Comparison of ENCODE assay signal across 15 mouse cellular contexts in genomic region chr8:77574229-77574628, GRCm38 (mm10). TPM values are rescaled to one million over a fixed set of nuclear protein-coding genes. Genes with fewer than 3 reads are reported as not detected.
DNase-seq lines count a peak whose midpoint lies in the region; ATAC-seq and TF ChIP-seq lines count a peak whose summit lies in the region.
"Had no signal": no experiment of that assay in that cellular context is flagged by ENCODE, and none has a peak within 500 bp of the region (broad histone marks: within the 10 kb centered on the region; RNA-seq: fewer than 3 reads in every experiment).

No protein-coding gene starts in this region.

- ATAC-seq in kidney, postnatal 0 days (replicated peaks; ENCODE audit: low FRiP score, low read depth), result no peak
- peak; percentile 50; the same call in 1 of the 2 replicates for ATAC-seq in granulocyte monocyte progenitor cell, adult 5-6 weeks (replicated peaks; ENCODE audit: poor library complexity, severe bottlenecking)

- no peak overlapping the region for H3K9ac ChIP-seq in kidney, postnatal 0 days (ENCODE audit: low read depth, low read length)
- H3K9ac ChIP-seq in CH12.LX (ENCODE audit: insufficient read depth, low read depth), result no peak overlapping the region
- H3K9ac ChIP-seq: limb, embryonic 12.5 days; lung, embryonic 15.5 days had no signal

- H3K79me2 ChIP-seq in CH12.LX (replicated peaks; ENCODE audit: control insufficient read depth, extremely low read depth, insufficient read depth, poor library complexity, severe bottlenecking), result no peaks in the 10 kb centered on the region; the same call in 1 of the 2 replicates

- no peaks in the 10 kb centered on the region for H3K9me3 ChIP-seq in kidney, postnatal 0 days (replicated peaks; ENCODE audit: low read length)
- no peaks in the 10 kb centered on the region for H3K9me3 ChIP-seq in CH12.LX (replicated peaks; ENCODE audit: low read length)
- H3K9me3 ChIP-seq: embryonic facial prominence, embryonic 10.5 days; limb, embryonic 12.5 days; lung, embryonic 15.5 days had no signal

- 88% methylated on average over 5 of the region's 5 CpGs for WGBS in kidney, postnatal 0 days

- TF ChIP-seq RAD21 in CH12.LX (IDR thresholded peaks at IDR 0.05; ENCODE audit: low read depth, low read length), result peak; percentile 5

- no peaks in the 10 kb centered on the region for H3K27me3 ChIP-seq in kidney, postnatal 0 days (ENCODE audit: insufficient read depth, low read length)
- no peaks in the 10 kb centered on the region for H3K27me3 ChIP-seq in CH12.LX (replicated peaks)
- H3K27me3 ChIP-seq: limb, embryonic 12.5 days; lung, embryonic 15.5 days had no signal

- DNase-seq in kidney, postnatal 0 days (ENCODE audit: low spot score), result peak; percentile 44
- no peak for DNase-seq in kidney, adult 18-20 months
- DNase-seq in 416B (ENCODE audit: low read depth), result peak; percentile 12
- no peak for DNase-seq in CH12.LX (ENCODE audit: extremely low read depth)
- no peak for DNase-seq in right cerebral cortex, postnatal 10 days (ENCODE audit: low spot score in 2 of 2)
- no peak for DNase-seq in natural killer cell, adult 2 months (ENCODE audit: low spot score in 2 of 2)
- DNase-seq: cerebellum, adult 18-20 months; heart, postnatal 4 days; kidney, postnatal 25 days; spleen, adult 18-20 months; thymus, postnatal 36 days had no signal

- H3K4me3 ChIP-seq in kidney, postnatal 0 days (replicated peaks; ENCODE audit: low read depth, low read length), result no peak overlapping the region
- H3K4me3 ChIP-seq in CH12.LX (replicated peaks in 1 of 3; ENCODE audit: low read depth in 2 of 3, low read length in 2 of 3, poor library complexity in 1 of 3), result no peak overlapping the region
- H3K4me3 ChIP-seq: embryonic facial prominence, embryonic 10.5 days; limb, embryonic 12.5 days; lung, embryonic 15.5 days had no signal

- no peak for TF ChIP-seq EP300 in CH12.LX (IDR thresholded peaks at IDR 0.05; ENCODE audit: low read length)

- in situ Hi-C loops in CH12.LX (cut with MboI; ENCODE audit: low pct_ligation_motif_present, low pct_unique_long_range_greater_than_20kb, low sequenced_read_pairs), result no loop called here

- no peak for TF ChIP-seq POLR2A in CH12.LX (IDR thresholded peaks at IDR 0.05; ENCODE audit: low read depth, low read length)

- H3K36me3 ChIP-seq in kidney, postnatal 0 days (ENCODE audit: insufficient read depth, low read length), result peaks cover 9% of the 10 kb centered on the region; the same call in 1 of the 2 replicates
- peaks cover 24 to 67% of the 10 kb centered on the region in 2 experiments for H3K36me3 ChIP-seq in CH12.LX (replicated peaks in 1 of 2; ENCODE audit: control insufficient read depth in 1 of 2, insufficient read depth in 1 of 2, low read length in 1 of 2)

- dilution Hi-C loops in CH12.LX (cut with MboI; ENCODE audit: extremely low pct_ligation_motif_present, extremely low pct_unique_long_range_greater_than_20kb, low sequenced_read_pairs), result no loop called here

- no peak overlapping the region for H3K27ac ChIP-seq in kidney, postnatal 0 days
- no peak overlapping the region for H3K27ac ChIP-seq in CH12.LX (ENCODE audit: insufficient read depth, low read depth)
- H3K27ac ChIP-seq: embryonic facial prominence, embryonic 10.5 days; limb, embryonic 12.5 days; lung, embryonic 15.5 days had no signal

- no peak overlapping the region for H3K4me2 ChIP-seq in kidney, postnatal 0 days (ENCODE audit: low read length)
- no peak overlapping the region for H3K4me2 ChIP-seq in CH12.LX (ENCODE audit: insufficient read depth, low read depth, poor library complexity, severe bottlenecking)
- H3K4me2 ChIP-seq: limb, embryonic 12.5 days; lung, embryonic 15.5 days had no signal

- no peaks in the 10 kb centered on the region for H3K4me1 ChIP-seq in kidney, postnatal 0 days (replicated peaks; ENCODE audit: insufficient read depth, low read length)
- no peaks in the 10 kb centered on the region for H3K4me1 ChIP-seq in CH12.LX (ENCODE audit: control insufficient read depth in 1 of 2, insufficient read depth in 2 of 2)
- H3K4me1 ChIP-seq: embryonic facial prominence, embryonic 10.5 days; lung, embryonic 15.5 days had no signal

- TF ChIP-seq CTCF in kidney, postnatal 0 days (IDR thresholded peaks at IDR 0.05; ENCODE audit: low read depth), result peak; percentile 63
- peak in 1 of 2 experiments; percentile 40; a peak in 2 of 4 replicates for TF ChIP-seq CTCF in CH12.LX (conservative IDR thresholded peaks at IDR 0.05 in 1 of 2, IDR thresholded peaks at IDR 0.05 in 1 of 2; ENCODE audit: low read depth in 2 of 2, low read length in 2 of 2)

TF ChIP-seq in CH12.LX, 34 proteins besides CTCF, POLR2A, EP300 and RAD21:
- TF ChIP-seq ZC3H11A (IDR thresholded peaks at IDR 0.05; ENCODE audit: low read depth, low read length) (no peak), JUND (conservative IDR thresholded peaks at IDR 0.05; ENCODE audit: low read depth, low read length) (no peak), CHD2 (IDR thresholded peaks at IDR 0.05; ENCODE audit: low read length) (no peak), MAX (IDR thresholded peaks at IDR 0.05; ENCODE audit: low read length) (no peak), MXI1 (IDR thresholded peaks at IDR 0.05; ENCODE audit: low read depth, low read length) (no peak), PAX5 (IDR thresholded peaks at IDR 0.05; ENCODE audit: low read length) (no peak), JUN (IDR thresholded peaks at IDR 0.05; ENCODE audit: insufficient read depth, low read depth, low read length) (no peak), ZMIZ1 (IDR thresholded peaks at IDR 0.05; ENCODE audit: low read depth, low read length) (no peak), USF2 (conservative IDR thresholded peaks at IDR 0.05; ENCODE audit: low read depth, low read length) (no peak), RCOR1 (conservative IDR thresholded peaks at IDR 0.05; ENCODE audit: low read depth, low read length) (no peak), MYC (IDR thresholded peaks at IDR 0.05; ENCODE audit: low read depth, low read length) (no peak), TCF12 (IDR thresholded peaks at IDR 0.05; ENCODE audit: low read depth, low read length) (no peak), HCFC1 (IDR thresholded peaks at IDR 0.05; ENCODE audit: low read depth, low read length) (no peak), MAZ (IDR thresholded peaks at IDR 0.05; ENCODE audit: low read depth, low read length) (no peak), ELF1 (IDR thresholded peaks at IDR 0.05; ENCODE audit: low read depth, low read length) (no peak)

RNA-seq across cellular contexts. Expression of gene Prmt9, which starts 25.0 kb away (rescaled TPM):
- polyA plus RNA-seq in kidney, postnatal 0 days (2015; fragmentation: Nextera tagmentation; extraction: Ambion mirVana), result 16.3 and 16.8 TPM in 2 replicates
- total RNA-seq in CH12.LX (2012; rRNA removed) (14.3 and 16.1 TPM in 2 replicates), CH12.LX (2014; rRNA removed) (16.9 and 17.4 TPM in 2 replicates)
- 13.8 and 14.2 TPM in 2 replicates for polyA plus RNA-seq in CH12.LX (2012; ENCODE audit: insufficient read length, low read depth)
- total RNA-seq in granulocyte monocyte progenitor cell, adult 5-6 weeks (2014; fragmentation: Nextera tagmentation), result 14.7 and 22.3 TPM in 2 replicates
- total RNA-seq in granulocyte monocyte progenitor cell, adult 5-6 weeks (2017), result 23.1 TPM in 2 replicates

RNA-seq across cellular contexts. Expression of gene Tmem184c, which starts 36.3 kb away (rescaled TPM):
- polyA plus RNA-seq in kidney, postnatal 0 days (2015; fragmentation: Nextera tagmentation; extraction: Ambion mirVana), result 37.7 and 38.1 TPM in 2 replicates
- total RNA-seq in CH12.LX (2012; rRNA removed) (25.1 and 29.0 TPM in 2 replicates), CH12.LX (2014; rRNA removed) (53.2 and 60.4 TPM in 2 replicates)
- polyA plus RNA-seq in CH12.LX (2012; ENCODE audit: insufficient read length, low read depth), result 29.1 and 29.5 TPM in 2 replicates
- 18.5 and 24.8 TPM in 2 replicates for total RNA-seq in granulocyte monocyte progenitor cell, adult 5-6 weeks (2014; fragmentation: Nextera tagmentation)
- 23.6 and 23.8 TPM in 2 replicates for total RNA-seq in granulocyte monocyte progenitor cell, adult 5-6 weeks (2017)

RNA-seq across cellular contexts. Expression of gene Arhgap10, which starts 56.5 kb away (rescaled TPM):
- polyA plus RNA-seq in kidney, postnatal 0 days (2015; fragmentation: Nextera tagmentation; extraction: Ambion mirVana), result 26.6 and 28.5 TPM in 2 replicates
- total RNA-seq in CH12.LX (2012; rRNA removed), result 5.2 and 5.9 TPM in 2 replicates
- 2.7 and 3.1 TPM in 2 replicates for total RNA-seq in CH12.LX (2014; rRNA removed)
- 3.9 and 4.8 TPM in 2 replicates for polyA plus RNA-seq in CH12.LX (2012; ENCODE audit: insufficient read length, low read depth)
- total RNA-seq in granulocyte monocyte progenitor cell, adult 5-6 weeks (2014; fragmentation: Nextera tagmentation), result 3.5 and 6.4 TPM in 2 replicates
- total RNA-seq in granulocyte monocyte progenitor cell, adult 5-6 weeks (2017), result 12.2 and 21.8 TPM in 2 replicates

Comparison
In these comparisons a context has a peak if more than half of its experiments do, and no peak if none do; other contexts are left out.
1. DNase-seq: peak in kidney, postnatal 0 days (single experiment) and 416B (single experiment); none in kidney, adult 18-20 months (single experiment), CH12.LX (single experiment), right cerebral cortex, postnatal 10 days (0 of 2) and natural killer cell, adult 2 months (0 of 2).